Mouse (Mus musculus) small intestine, adult 2 months (tissue): ENCODE measurements at regions not wholly inside any gene's neighbourhood (a gene's known extent, or its start where the extent isn't known, plus 50 kb on each side); places are given as distances from the start of the nearest gene placed in this dataset.

Source experiments
- H3K27ac ChIP-seq: fragments of 200-500 bp; 2 replicates; pipeline ENCODE4 v1.5.1; 2012; ENCODE audit warnings: low read depth, low read length, control low read depth, inconsistent platforms; ENCODE audit not compliant: insufficient read depth
- H3K27me3 ChIP-seq: fragments of 200-500 bp; 2 replicates; pipeline ENCODE4 v1.6.1; 2012; ENCODE audit warnings: mild to moderate bottlenecking, moderate library complexity, low read length, inconsistent platforms; ENCODE audit not compliant: control insufficient read depth, insufficient read depth
- H3K36me3 ChIP-seq: fragments of 200-500 bp; 2 replicates; pipeline ENCODE4 v1.6.1; 2012; ENCODE audit warnings: mild to moderate bottlenecking, low read length, control low read depth, inconsistent platforms; ENCODE audit not compliant: control insufficient read depth, insufficient read depth
- H3K4me1 ChIP-seq: fragments of 200-500 bp; 2 replicates; pipeline ENCODE4 v1.6.1; 2012; ENCODE audit warnings: low read length, inconsistent platforms, mixed read lengths; ENCODE audit not compliant: control insufficient read depth, insufficient read depth, insufficient read length
- H3K4me3 ChIP-seq: fragments of 200-500 bp; 2 replicates; pipeline ENCODE4 v1.5.1; 2012; ENCODE audit warnings: low read depth, mild to moderate bottlenecking, control low read depth, inconsistent platforms, low read length, moderate library complexity
- CTCF ChIP-seq: fragments of 200-500 bp; IDR thresholded peaks from 2 replicates; pipeline ENCODE4 v1.5.1; 2012; ENCODE audit warnings: low read depth, mild to moderate bottlenecking, control low read depth, inconsistent platforms, low read length, moderate library complexity, mixed read lengths; ENCODE audit not compliant: insufficient replicate concordance, insufficient read length; ENCODE audit errors: extremely low read depth
- POLR2A ChIP-seq: fragments of 200-500 bp; IDR thresholded peaks from 2 replicates; pipeline ENCODE4 v1.6.1; 2012; ENCODE audit warnings: low read depth, mild to moderate bottlenecking, control low read depth, inconsistent platforms, low read length, moderate library complexity
- WGBS: fragments of 180-500 bp; shearing (Covaris S2); methylation state at CpG from one replicate; pipeline ENCODE4 v1.1.7; 2018; 5-methylcytosine and 5-hydroxymethylcytosine counted together

GRCm38 (mm10) chr6:64896420-64896819, 146.0 kb upstream of the Smarcad1 start:
- no peaks in the 10 kb centered on the region for H3K36me3 ChIP-seq
- H3K27me3 ChIP-seq, result no peaks in the 10 kb centered on the region
- WGBS, result 27% methylated on average over 5 of the region's 5 CpGs
- H3K4me3 ChIP-seq, result no peak overlapping the region
- TF ChIP-seq CTCF (no peak), POLR2A (no peak)
- H3K27ac ChIP-seq, result no peak overlapping the region
- no peaks in the 10 kb centered on the region for H3K4me1 ChIP-seq
